Mouse (Mus musculus) thymus, adult 2 months (tissue): Measurements from ENCODE around the gene Emilin2.

Source experiments
- CTCF ChIP-seq: fragments of 200-500 bp; IDR thresholded peaks from 2 replicates; pipeline ENCODE4 v1.5.1; 2012; ENCODE audit warnings: mild to moderate bottlenecking, control low read depth, low read length, moderate library complexity, borderline replicate concordance; ENCODE audit not compliant: control insufficient read depth, poor library complexity, insufficient read depth; ENCODE audit errors: extremely low read depth
- POLR2A ChIP-seq: fragments of 200-500 bp; IDR thresholded peaks from 2 replicates; pipeline ENCODE4 v1.6.1; 2012; ENCODE audit warnings: mild to moderate bottlenecking, low read length, control low read depth, moderate library complexity; ENCODE audit not compliant: control insufficient read depth, poor library complexity, insufficient read depth; ENCODE audit errors: extremely low read depth

DNA sequence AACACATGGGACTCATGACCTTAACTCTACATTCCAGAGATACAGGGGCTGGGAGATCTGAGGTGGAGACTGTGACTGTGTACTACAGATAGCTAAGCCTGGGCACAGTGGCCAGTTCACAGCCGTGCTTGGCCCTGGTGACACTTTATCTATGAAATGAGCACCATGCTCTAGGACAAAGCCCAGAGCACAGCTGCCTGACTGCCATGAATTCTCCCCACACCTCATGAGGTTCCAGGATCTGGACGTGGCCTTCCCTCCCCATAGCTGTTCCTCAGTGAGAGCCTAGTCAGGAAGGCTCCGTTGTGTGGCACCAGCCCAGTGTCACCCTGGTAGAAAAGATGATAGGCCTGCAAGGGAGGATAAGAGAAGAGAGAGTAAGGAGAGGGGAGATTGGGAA, 43.2 kb downstream of the Emilin2 start:
- TF ChIP-seq POLR2A (no peak), CTCF (no peak)
